Mouse (Mus musculus) hindbrain, embryonic 11.5 days (tissue): ENCODE measurements around the gene Shprh. TPM values are rescaled to one million over a fixed set of nuclear protein-coding genes. Genes with fewer than 3 reads are reported as not detected.

ENCODE experiments used
- ATAC-seq: fragments of 200-750 bp; cut with Nextera tagmentation; 2 replicates; pipeline ENCODE4 v1.8.0; 2017; ENCODE audit warnings: mild to moderate bottlenecking, moderate TSS enrichment, moderate library complexity; ENCODE audit not compliant: low FRiP score
- DNase-seq: peaks from one replicate; pipeline ENCODE4 v3.0.0-alpha.2; 2015; ENCODE audit warnings: low spot score
- H3K27ac ChIP-seq: fragments of 300-500 bp; sonication (generic); 2 replicates; pipeline ENCODE4 v1.5.1; 2014; ENCODE audit warnings: mild to moderate bottlenecking, low read depth, low read length
- H3K27me3 ChIP-seq: fragments of 300-500 bp; sonication (generic); 2 replicates; pipeline ENCODE4 v1.6.1; 2014; ENCODE audit warnings: mild to moderate bottlenecking, low read length, moderate library complexity, mixed read lengths; ENCODE audit not compliant: control insufficient read depth, insufficient read depth
- H3K36me3 ChIP-seq: fragments of 300-500 bp; sonication (generic); 2 replicates; pipeline ENCODE4 v1.6.1; 2014; ENCODE audit warnings: mild to moderate bottlenecking, low read length, moderate library complexity, mixed read lengths; ENCODE audit not compliant: control insufficient read depth, insufficient read depth
- H3K4me1 ChIP-seq: fragments of 300-500 bp; sonication (generic); replicated peaks from 2 replicates; pipeline ENCODE4 v1.6.1; 2014; ENCODE audit warnings: low read length, mixed read lengths; ENCODE audit not compliant: control insufficient read depth, insufficient read depth
- H3K4me2 ChIP-seq: fragments of 300-500 bp; sonication (generic); replicated peaks from 2 replicates; pipeline ENCODE4 v1.6.1; 2014; ENCODE audit warnings: mild to moderate bottlenecking, low read depth, low read length
- H3K4me3 ChIP-seq: fragments of 300-500 bp; sonication (generic); 2 replicates; pipeline ENCODE4 v1.5.1; 2014; ENCODE audit warnings: low read depth, low read length
- H3K9ac ChIP-seq: fragments of 300-500 bp; sonication (generic); 2 replicates; pipeline ENCODE4 v1.6.1; 2014; ENCODE audit warnings: low read depth, low read length
- H3K9me3 ChIP-seq: fragments of 300-500 bp; sonication (generic); 2 replicates; pipeline ENCODE4 v1.6.1; 2016; ENCODE audit warnings: low read length; ENCODE audit not compliant: control insufficient read depth
- WGBS: fragments of 180-500 bp; shearing (Covaris S2); extraction: QIAGEN DNeasy Blood & Tissue Kit; methylation state at CpG from one replicate; pipeline ENCODE4 v1.1.7; 2014; 5-methylcytosine and 5-hydroxymethylcytosine counted together
- polyA plus RNA-seq: library from polyadenylated mRNA; unstranded; fragments of >200 nt; fragmentation: Nextera tagmentation; extraction: Ambion mirVana; gene quantifications from 2 replicates; pipeline ENCODE4 v1.2.1, GENCODE M21; 2014

Shprh gene
- polyA plus RNA-seq: 28.3 and 33.6 TPM in 2 replicates

DNA sequence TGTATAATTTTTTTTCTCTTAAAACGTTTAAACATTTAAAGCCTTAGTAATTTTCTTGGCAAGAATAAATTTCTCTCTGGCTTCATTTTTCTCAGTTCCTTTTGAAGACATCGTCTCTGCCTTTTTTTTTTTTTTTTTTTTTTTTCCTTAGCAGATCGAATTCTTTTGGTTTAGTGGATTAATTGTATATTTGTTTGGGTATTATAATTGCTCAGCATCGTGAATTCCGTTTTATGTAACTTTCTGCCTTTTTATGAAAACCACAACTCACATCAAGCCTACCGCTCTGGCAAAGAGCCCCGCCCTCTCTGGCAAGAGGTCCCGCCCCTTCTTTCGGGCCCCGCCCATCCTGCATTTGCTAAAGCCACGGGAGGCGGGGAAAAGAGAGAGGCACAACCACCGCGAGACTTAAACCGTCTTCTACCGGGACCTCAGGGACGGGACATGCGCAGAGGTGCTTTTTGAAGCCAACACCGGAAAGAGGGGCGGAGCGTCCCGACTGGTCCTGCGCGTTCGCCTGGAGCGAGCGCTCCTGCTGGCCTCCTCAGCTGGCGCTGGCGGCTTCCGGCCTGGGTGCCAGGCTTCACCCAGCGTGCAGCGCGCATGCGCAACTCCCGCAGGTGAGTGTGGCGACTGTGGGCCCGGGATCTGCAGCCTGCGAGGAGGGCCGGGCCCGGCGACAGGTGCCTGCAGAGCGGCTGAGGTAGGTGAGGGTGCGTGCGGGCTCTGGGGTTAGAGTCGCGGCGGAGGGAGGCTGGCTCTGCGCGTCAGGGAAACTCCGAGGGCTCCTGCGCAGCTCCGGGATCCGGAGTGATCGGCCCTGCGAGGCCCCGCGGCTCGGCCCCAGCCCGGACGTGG is at the start of gene Shprh:
Gene Shprh, plus strand, starts transcription at position 544 of the 858 bp plus-strand sequence.
- Histone ChIP-seq H3K9ac (peak within 1 kb of the TSS; percentile 91), H3K27ac (peak within 1 kb of the TSS; percentile 36; the same call in 1 of the 2 replicates), H3K4me2 (peak within 1 kb of the TSS; percentile 65), H3K4me3 (peak within 1 kb of the TSS; percentile 93), H3K4me1 (no peaks in the 10 kb centered on the region), H3K27me3 (no peaks in the 10 kb centered on the region), H3K36me3 (no peaks in the 10 kb centered on the region; the same call in 1 of the 2 replicates), H3K9me3 (no peaks in the 10 kb centered on the region)
- ATAC-seq (peak; percentile 100), DNase-seq (peak; percentile 99)
- 2% methylated on average over 59 of the region's 60 CpGs for WGBS

DNA sequence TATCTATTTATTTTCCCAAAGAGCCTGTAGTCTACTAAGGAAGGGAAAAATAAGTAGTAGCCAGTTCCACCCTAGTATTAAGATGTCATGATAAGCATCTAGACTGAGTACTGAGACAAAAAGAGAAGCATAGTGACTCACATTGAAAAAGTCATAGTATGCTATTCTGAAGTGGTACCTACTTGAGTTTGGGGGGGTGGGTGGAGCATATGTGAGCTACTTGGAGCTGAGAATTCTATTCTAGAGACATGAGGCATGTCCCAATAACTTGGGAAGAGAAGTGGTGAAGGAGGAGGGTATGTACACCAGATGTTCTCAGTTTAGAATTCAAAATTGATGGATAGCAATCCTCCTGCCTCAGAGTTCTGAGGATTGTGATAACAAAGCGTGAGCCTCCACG is 27.4 kb upstream of the Shprh start:
- Histone ChIP-seq H3K4me3 (no peak overlapping the region), H3K4me2 (no peak overlapping the region), H3K36me3 (no peaks in the 10 kb centered on the region), H3K9me3 (no peaks in the 10 kb centered on the region), H3K9ac (no peak overlapping the region), H3K27ac (no peak overlapping the region), H3K4me1 (no peaks in the 10 kb centered on the region), H3K27me3 (no peaks in the 10 kb centered on the region)
- DNase-seq: no peak
- 90% methylated on average over 2 of the region's 2 CpGs for WGBS
- no peak for ATAC-seq

DNA sequence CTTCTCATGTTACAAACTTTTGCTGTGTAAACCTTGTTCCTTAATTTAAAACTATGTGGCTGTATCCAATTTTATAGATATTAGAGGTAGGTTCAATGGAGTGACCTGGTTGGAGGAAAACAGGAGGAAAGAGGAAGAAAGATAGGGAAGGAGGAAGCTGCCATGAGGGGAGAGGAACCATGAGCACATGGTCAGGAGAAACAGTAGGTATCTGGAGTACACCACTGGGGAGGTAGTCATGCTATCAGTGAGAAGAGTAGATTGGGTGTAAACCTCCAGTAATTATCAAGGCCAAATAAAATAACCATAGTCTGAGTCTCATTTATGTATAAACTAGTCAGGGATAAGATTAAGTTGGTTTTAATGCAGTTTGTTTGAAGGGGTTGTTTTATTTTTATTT is 3.6 kb upstream of the Shprh start:
- DNase-seq (no peak), ATAC-seq (no peak)
- Histone ChIP-seq H3K27ac (no peak overlapping the region), H3K4me3 (no peak overlapping the region), H3K9ac (no peak overlapping the region), H3K36me3 (no peaks in the 10 kb centered on the region), H3K4me1 (no peaks in the 10 kb centered on the region), H3K9me3 (no peaks in the 10 kb centered on the region), H3K4me2 (no peak overlapping the region), H3K27me3 (no peaks in the 10 kb centered on the region)

DNA sequence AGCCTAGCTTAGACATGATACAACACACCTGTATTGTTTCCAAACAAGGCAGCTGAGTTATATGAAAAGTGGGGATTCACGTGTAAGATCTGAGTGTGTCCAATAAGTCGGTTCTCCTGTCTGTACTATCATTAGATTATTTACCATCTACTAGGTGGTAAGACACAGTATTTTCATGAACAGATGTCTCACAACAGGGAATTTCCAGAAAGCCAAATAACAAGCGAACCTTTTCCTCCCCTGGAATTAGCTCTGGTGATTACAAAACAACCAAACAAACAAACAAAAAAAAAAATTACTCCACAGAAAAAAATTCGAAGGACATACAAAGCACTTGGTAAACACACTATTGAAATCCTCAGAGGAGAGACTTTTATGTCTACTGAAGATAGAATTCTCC is 781 bp upstream of the Shprh start:
- Histone ChIP-seq H3K4me3 (no peak overlapping the region), H3K4me2 (no peak overlapping the region), H3K27ac (no peak overlapping the region), H3K36me3 (no peaks in the 10 kb centered on the region; the same call in 1 of the 2 replicates), H3K9ac (no peak overlapping the region), H3K27me3 (no peaks in the 10 kb centered on the region), H3K9me3 (no peaks in the 10 kb centered on the region), H3K4me1 (no peaks in the 10 kb centered on the region)
- DNase-seq (no peak), ATAC-seq (no peak)
- 87% methylated on average over 4 of the region's 4 CpGs for WGBS

DNA sequence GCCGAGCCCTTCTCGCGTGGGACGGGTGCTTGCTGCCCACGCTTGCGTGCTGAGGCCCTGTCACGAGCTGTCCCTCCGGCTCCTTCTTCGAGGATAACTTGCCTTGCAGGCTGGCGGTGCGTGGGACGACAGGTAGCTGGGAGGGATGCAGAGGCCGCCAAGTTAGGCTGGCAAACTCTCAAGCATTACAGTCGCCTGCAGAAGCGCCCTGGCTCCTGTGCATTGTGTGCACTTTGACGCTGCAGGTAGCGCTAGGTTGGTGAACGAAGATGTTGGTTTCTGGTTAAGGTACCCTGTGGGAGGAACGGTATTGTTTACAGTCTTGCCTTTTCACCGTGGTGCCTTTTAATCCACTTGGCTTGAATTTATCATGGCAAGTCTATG is 507 bp downstream of the Shprh start:
- Histone ChIP-seq H3K9me3 (no peaks in the 10 kb centered on the region), H3K27me3 (no peaks in the 10 kb centered on the region), H3K36me3 (no peaks in the 10 kb centered on the region; the same call in 1 of the 2 replicates), H3K4me1 (no peaks in the 10 kb centered on the region), H3K9ac (peak overlapping the region; percentile 91), H3K4me3 (peak overlapping the region; percentile 93), H3K27ac (peak overlapping the region; percentile 36; the same call in 1 of the 2 replicates), H3K4me2 (peak overlapping the region; percentile 65)
- DNase-seq (no peak), ATAC-seq (no peak)
- WGBS: 2% methylated on average over 18 of the region's 20 CpGs

DNA sequence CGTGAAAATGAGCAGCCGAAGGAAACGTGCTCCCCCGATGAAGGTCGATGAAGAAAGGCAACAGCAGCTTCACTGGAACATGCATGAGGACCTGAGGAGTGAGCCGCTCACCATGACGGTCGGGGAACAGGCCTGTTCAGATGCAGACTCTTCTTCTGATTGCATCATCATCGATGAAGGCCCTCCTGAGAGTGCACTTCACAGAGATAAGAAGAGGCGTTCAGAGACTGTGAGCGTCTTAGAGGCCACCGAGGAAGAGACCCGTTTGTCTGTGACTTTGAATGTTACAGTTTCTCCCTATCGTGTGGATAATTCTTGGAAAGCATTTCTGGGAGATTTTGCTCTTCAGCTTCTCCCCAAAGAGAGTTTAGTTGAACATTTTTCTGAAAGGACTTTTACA is 2.4 kb downstream of the Shprh start:
- ATAC-seq (no peak), DNase-seq (no peak)
- no peak overlapping the region for H3K27ac ChIP-seq
- H3K4me2 ChIP-seq: no peak overlapping the region
- no peak overlapping the region for H3K9ac ChIP-seq
- 93% methylated on average over 14 of the region's 14 CpGs for WGBS
- no peaks in the 10 kb centered on the region for H3K27me3 ChIP-seq
- no peaks in the 10 kb centered on the region; the same call in 1 of the 2 replicates for H3K36me3 ChIP-seq
- H3K9me3 ChIP-seq: no peaks in the 10 kb centered on the region
- no peaks in the 10 kb centered on the region for H3K4me1 ChIP-seq
- no peak overlapping the region for H3K4me3 ChIP-seq

DNA sequence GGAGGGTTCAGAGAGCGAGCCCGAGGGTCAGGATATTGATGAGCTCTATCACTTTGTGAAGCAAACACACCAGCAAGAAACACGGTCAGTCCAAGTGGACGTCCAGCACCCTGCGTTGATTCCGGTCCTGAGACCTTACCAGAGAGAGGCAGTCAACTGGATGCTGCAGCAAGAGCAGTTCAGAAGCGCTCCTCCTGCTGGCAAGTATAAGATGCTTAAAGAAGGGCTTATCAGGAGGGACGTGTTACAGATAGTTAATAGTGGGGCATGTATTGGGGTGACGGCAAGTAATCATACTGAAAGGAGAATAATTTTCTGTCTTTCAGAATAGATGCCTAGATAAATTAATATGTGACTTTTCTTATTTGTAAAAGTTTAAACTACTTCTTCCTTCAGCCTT is 7.8 kb downstream of the Shprh start:
- Histone ChIP-seq H3K4me2 (no peak overlapping the region), H3K9me3 (no peaks in the 10 kb centered on the region), H3K4me1 (no peaks in the 10 kb centered on the region), H3K27ac (no peak overlapping the region), H3K27me3 (no peaks in the 10 kb centered on the region), H3K36me3 (peaks cover 8% of the 10 kb centered on the region; the same call in 1 of the 2 replicates), H3K9ac (no peak overlapping the region), H3K4me3 (no peak overlapping the region)
- ATAC-seq (no peak), DNase-seq (no peak)
- WGBS: 88% methylated on average over 9 of the region's 9 CpGs

DNA sequence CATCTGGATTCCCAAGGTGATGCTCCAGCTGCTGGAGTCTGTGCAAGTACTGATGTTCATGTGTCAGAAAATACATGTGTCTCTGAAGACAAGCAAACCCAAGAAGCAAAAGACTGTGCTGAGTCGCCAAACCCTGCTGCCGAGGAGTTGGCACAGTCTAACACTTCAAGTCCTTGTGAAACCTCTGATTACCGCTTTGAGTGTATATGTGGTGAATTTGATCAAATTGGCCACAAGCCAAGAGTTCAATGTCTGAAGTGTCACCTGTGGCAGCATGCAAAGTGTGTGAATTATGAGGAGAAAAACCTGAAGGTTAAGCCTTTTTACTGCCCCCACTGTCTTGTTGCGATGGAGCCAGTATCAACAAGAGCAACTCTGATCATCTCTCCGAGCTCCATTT is 15.3 kb downstream of the Shprh start:
- peaks cover 4% of the 10 kb centered on the region; the same call in 1 of the 2 replicates for H3K36me3 ChIP-seq
- DNase-seq (no peak), ATAC-seq (no peak)
- H3K4me3 ChIP-seq: no peak overlapping the region
- H3K9ac ChIP-seq: no peak overlapping the region
- 94% methylated on average over 5 of the region's 5 CpGs for WGBS
- no peaks in the 10 kb centered on the region for H3K4me1 ChIP-seq
- H3K4me2 ChIP-seq: no peak overlapping the region
- no peaks in the 10 kb centered on the region for H3K27me3 ChIP-seq
- no peaks in the 10 kb centered on the region for H3K9me3 ChIP-seq
- no peak overlapping the region for H3K27ac ChIP-seq

DNA sequence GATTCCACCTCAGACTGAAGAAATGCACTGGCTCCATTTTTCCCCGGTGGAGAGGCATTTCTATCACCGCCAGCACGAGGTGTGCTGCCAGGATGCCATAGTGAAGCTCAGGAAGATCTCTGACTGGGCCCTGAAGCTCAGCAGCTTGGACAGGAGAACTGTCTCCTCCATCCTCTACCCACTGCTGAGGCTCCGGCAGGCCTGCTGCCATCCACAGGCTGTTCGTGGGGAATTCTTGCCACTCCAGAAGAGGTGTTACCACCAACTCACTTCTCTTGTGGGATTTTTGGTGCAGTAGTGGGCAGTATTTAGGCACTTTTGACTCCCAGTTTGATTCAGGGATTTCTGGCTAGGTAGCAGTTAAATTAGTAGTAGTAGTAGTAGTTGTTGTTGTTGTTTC is 21.0 kb downstream of the Shprh start:
- WGBS: 90% methylated on average over 5 of the region's 5 CpGs

More for the DNA sequence above, 21.0 kb downstream of the Shprh start:
- ATAC-seq (no peak), DNase-seq (no peak)
- no peaks in the 10 kb centered on the region for H3K9me3 ChIP-seq
- H3K4me2 ChIP-seq: no peak overlapping the region
- no peaks in the 10 kb centered on the region for H3K27me3 ChIP-seq
- peaks cover 9% of the 10 kb centered on the region; the same call in 1 of the 2 replicates for H3K36me3 ChIP-seq
- H3K27ac ChIP-seq: no peak overlapping the region
- no peak overlapping the region for H3K4me3 ChIP-seq
- H3K4me1 ChIP-seq: no peaks in the 10 kb centered on the region
- H3K9ac ChIP-seq: no peak overlapping the region
